Mouse (Mus musculus) cerebellum, adult 2 months (tissue): ENCODE results near the gene Mtg1.

Source experiments
- CTCF ChIP-seq: fragments of 200-500 bp; IDR thresholded peaks from 2 replicates; pipeline ENCODE4 v1.5.1; 2011; ENCODE audit warnings: low read depth, mild to moderate bottlenecking, control low read depth, low read length, moderate library complexity, borderline replicate concordance; ENCODE audit not compliant: insufficient read depth
- POLR2A ChIP-seq: fragments of 200-500 bp; IDR thresholded peaks from 2 replicates; pipeline ENCODE4 v1.6.1; 2011; ENCODE audit warnings: low read length, control low read depth, borderline replicate concordance; ENCODE audit not compliant: insufficient read depth

GRCm38 (mm10) chr7:140192445-140192844, 55.1 kb downstream of the Mtg1 start:
- TF ChIP-seq CTCF (no peak), POLR2A (no peak)
